Mouse (Mus musculus) frontal cortex, postnatal 36 days (tissue): ENCODE data around the gene Psmc2.
A peak's percentile ranks its signal among the peaks of the same experiment; 100 is the strongest.

Experiments
- DNase-seq, 2 experiments: peaks; one replicate each; pipeline ENCODE4 v3.0.0; 2022; ENCODE audit warnings: low spot score in 2 of 2

The Psmc2 gene

GRCm38 (mm10) chr5:21803691-21804188, 18.7 kb downstream of the Psmc2 start:
- no peak for DNase-seq

GRCm38 (mm10) chr5:21804837-21805236, 19.8 kb downstream of the Psmc2 start:
- peak in 1 of 2 experiments; percentile 11 for DNase-seq

GRCm38 (mm10) chr5:21810924-21811323, 25.8 kb downstream of the Psmc2 start:
- DNase-seq = no peak

GRCm38 (mm10) chr5:21813994-21814393, 28.9 kb downstream of the Psmc2 start:
- peak; percentile 22 to 34 for DNase-seq

- DNase-seq = no peak
Observed at GRCm38 (mm10) chr5:21826370-21826769, 41.3 kb downstream of the Psmc2 start.

- DNase-seq = no peak
Observed at GRCm38 (mm10) chr5:21827643-21828042, 42.6 kb downstream of the Psmc2 start.

GRCm38 (mm10) chr5:21828855-21829254, 43.8 kb downstream of the Psmc2 start:
- DNase-seq = peak; percentile 27 to 63

- DNase-seq = no peak
Observed at GRCm38 (mm10) chr5:21831761-21832160, 46.7 kb downstream of the Psmc2 start.

GRCm38 (mm10) chr5:21844676-21845075, 59.6 kb downstream of the Psmc2 start:
- no peak for DNase-seq

- no peak for DNase-seq
Observed at GRCm38 (mm10) chr5:21846616-21847290, 61.7 kb downstream of the Psmc2 start.

- DNase-seq = no peak
Observed at GRCm38 (mm10) chr5:21847438-21847837, 62.4 kb downstream of the Psmc2 start.

- peak in 1 of 2 experiments; percentile 8 for DNase-seq
Observed at GRCm38 (mm10) chr5:21851679-21852340, 66.7 kb downstream of the Psmc2 start.
